Mouse (Mus musculus) liver, embryonic 14.5 days (tissue): ENCODE measurements around the gene St8sia1. TPM values are rescaled to one million over a fixed set of nuclear protein-coding genes. Genes with fewer than 3 reads are reported as not detected.

ENCODE experiments used
- ATAC-seq: fragments of 200-750 bp; cut with Nextera tagmentation; 2 replicates; pipeline ENCODE4 v1.8.0; 2017; ENCODE audit warnings: moderate number of reproducible peaks, mild to moderate bottlenecking, moderate library complexity; ENCODE audit not compliant: insufficient read depth
- DNase-seq, 3 experiments: peaks; one replicate each; pipeline ENCODE4 v3.0.0-alpha.2; 2012 to 2013; ENCODE audit warnings: low read depth in 3 of 3, low spot score in 3 of 3
- H3K27ac ChIP-seq: fragments of 300-500 bp; sonication (generic); 2 replicates; pipeline ENCODE4 v1.5.1; 2014; ENCODE audit warnings: moderate library complexity, mild to moderate bottlenecking, control low read depth, inconsistent platforms
- H3K27me3 ChIP-seq: fragments of 300-500 bp; sonication (generic); 2 replicates; pipeline ENCODE4 v1.6.1; 2014; ENCODE audit warnings: mild to moderate bottlenecking, low read length, moderate library complexity; ENCODE audit not compliant: control insufficient read depth, insufficient read depth
- H3K36me3 ChIP-seq: fragments of 300-500 bp; sonication (generic); replicated peaks from 2 replicates; pipeline ENCODE4 v1.6.1; 2014; ENCODE audit warnings: low read depth; ENCODE audit not compliant: control insufficient read depth, insufficient read depth
- H3K4me1 ChIP-seq, 2 experiments: fragments of 200-500 bp in 1 of 2; fragments of 300-500 bp in 1 of 2; sonication (generic) in 1 of 2; replicated peaks; 2 replicates each; pipeline ENCODE4 v1.6.1; 2012 to 2014; ENCODE audit warnings: antibody characterized with exemption in 1 of 2, inconsistent platforms in 1 of 2, low read length in 1 of 2; ENCODE audit not compliant: control insufficient read depth in 2 of 2, insufficient read depth in 2 of 2
- H3K4me2 ChIP-seq: fragments of 300-500 bp; sonication (generic); 2 replicates; pipeline ENCODE4 v1.6.1; 2014; ENCODE audit warnings: low read depth, mild to moderate bottlenecking, control low read depth, moderate library complexity
- H3K4me3 ChIP-seq, 2 experiments: fragments of 200-500 bp in 1 of 2; fragments of 300-500 bp in 1 of 2; sonication (generic) in 1 of 2; 2 replicates each; pipeline ENCODE4 v1.5.1; 2012 to 2014; ENCODE audit warnings: low read depth in 2 of 2, low read length in 2 of 2, mild to moderate bottlenecking in 2 of 2, control low read depth in 1 of 2, inconsistent platforms in 1 of 2, moderate library complexity in 1 of 2; ENCODE audit not compliant: insufficient read depth in 1 of 2
- H3K9ac ChIP-seq: fragments of 300-500 bp; sonication (generic); replicated peaks from 2 replicates; pipeline ENCODE4 v1.6.1; 2014; ENCODE audit warnings: mild to moderate bottlenecking, control low read depth, moderate library complexity
- H3K9me3 ChIP-seq: fragments of 300-500 bp; sonication (generic); 2 replicates; pipeline ENCODE4 v1.6.1; 2016; ENCODE audit warnings: low read length, mixed read lengths; ENCODE audit not compliant: control insufficient read depth
- CTCF ChIP-seq: IDR thresholded peaks from 2 replicates; pipeline ENCODE4 v1.5.1; 2016; ENCODE audit warnings: antibody characterized with exemption, low read depth, control low read depth
- EP300 ChIP-seq: IDR thresholded peaks from 2 replicates; pipeline ENCODE4 v1.6.1; 2016; ENCODE audit warnings: antibody characterized with exemption, low read depth
- WGBS: fragments of 180-500 bp; shearing (Covaris S2); extraction: QIAGEN DNeasy Blood & Tissue Kit; methylation state at CpG from one replicate; pipeline ENCODE4 v1.1.7; 2014; ENCODE audit not compliant: insufficient replicate concordance; 5-methylcytosine and 5-hydroxymethylcytosine counted together
- polyA plus RNA-seq, 2 experiments: library from polyadenylated mRNA; depleted of rRNA in 1 of 2; stranded (reverse) in 1 of 2; unstranded in 1 of 2; fragments of >200 nt; fragmentation: Nextera tagmentation in 1 of 2; extraction: Ambion mirVana in 1 of 2; gene quantifications; 2 replicates each; pipeline versions ENCODE4 v1.2.1 to v1.2.3; 2012 to 2014

The St8sia1 gene
- polyA plus RNA-seq, 2 experiments = 0.03 to 0.07 TPM

- Histone ChIP-seq H3K4me2 (no peak overlapping the region), H3K9me3 (no peaks in the 10 kb centered on the region), H3K4me3 (no peak overlapping the region), H3K27ac (no peak overlapping the region), H3K4me1 (peaks cover 0 to 11% of the 10 kb centered on the region in 2 experiments), H3K36me3 (no peaks in the 10 kb centered on the region), H3K9ac (no peak overlapping the region), H3K27me3 (no peaks in the 10 kb centered on the region)
- TF ChIP-seq EP300 (no peak), CTCF (no peak)
- DNase-seq (no peak), ATAC-seq (no peak)
- WGBS = 41% methylated on average over 7 of the region's 7 CpGs
Measured at GRCm38 (mm10) chr6:142951564-142952308, 12.5 kb downstream of the St8sia1 start.

DNA sequence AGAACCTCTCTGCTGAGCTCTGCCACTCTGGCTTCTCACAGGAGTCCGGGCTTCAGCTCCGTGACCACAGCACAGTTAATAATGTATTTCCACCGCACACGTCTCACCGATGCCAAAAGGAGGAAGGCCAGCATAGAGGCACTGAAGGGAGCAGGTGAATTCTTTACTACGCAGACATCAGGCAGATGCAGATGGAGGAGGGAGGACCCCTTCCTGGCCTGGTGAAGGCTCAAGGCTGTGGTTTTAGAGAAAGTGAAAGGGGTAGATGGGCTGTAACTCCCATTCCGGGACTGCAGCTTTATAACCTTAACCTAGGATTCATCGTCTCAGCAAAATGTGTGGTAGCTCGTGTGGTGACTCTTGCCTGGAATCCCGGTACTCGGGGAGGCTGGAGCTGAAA lies 13.9 kb downstream of the St8sia1 start:
- DNase-seq (no peak), ATAC-seq (no peak)
- H3K4me3 ChIP-seq = no peak overlapping the region
- H3K27me3 ChIP-seq = no peaks in the 10 kb centered on the region
- H3K27ac ChIP-seq = no peak overlapping the region
- no peak for TF ChIP-seq EP300
- 41% methylated on average over 11 of the region's 11 CpGs for WGBS
- no peaks in the 10 kb centered on the region for H3K36me3 ChIP-seq
- H3K4me2 ChIP-seq = no peak overlapping the region
- no peak overlapping the region for H3K9ac ChIP-seq
- H3K4me1 ChIP-seq = peaks cover 0 to 13% of the 10 kb centered on the region in 2 experiments
- no peaks in the 10 kb centered on the region for H3K9me3 ChIP-seq

DNA sequence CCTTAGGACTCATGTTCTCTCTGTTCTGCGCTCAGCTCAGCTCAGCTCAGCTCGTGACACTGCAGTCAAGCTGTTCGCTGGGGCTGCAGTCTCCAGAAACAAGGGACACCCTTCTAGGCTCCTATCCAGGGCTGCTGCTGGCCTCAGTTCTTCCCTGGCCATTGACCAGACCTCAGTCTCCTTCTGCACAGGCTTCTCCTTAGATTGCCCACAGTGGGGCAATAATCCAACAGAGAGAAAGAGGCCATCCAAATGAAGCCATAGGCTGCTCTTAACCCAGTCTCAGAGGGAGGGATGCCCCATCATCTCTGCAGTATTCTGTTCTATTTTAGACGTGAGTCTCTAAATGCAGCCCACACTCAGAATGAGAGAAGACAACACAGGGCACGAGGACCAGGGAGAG lies 15.3 kb downstream of the St8sia1 start:
- no peak for ATAC-seq

DNA sequence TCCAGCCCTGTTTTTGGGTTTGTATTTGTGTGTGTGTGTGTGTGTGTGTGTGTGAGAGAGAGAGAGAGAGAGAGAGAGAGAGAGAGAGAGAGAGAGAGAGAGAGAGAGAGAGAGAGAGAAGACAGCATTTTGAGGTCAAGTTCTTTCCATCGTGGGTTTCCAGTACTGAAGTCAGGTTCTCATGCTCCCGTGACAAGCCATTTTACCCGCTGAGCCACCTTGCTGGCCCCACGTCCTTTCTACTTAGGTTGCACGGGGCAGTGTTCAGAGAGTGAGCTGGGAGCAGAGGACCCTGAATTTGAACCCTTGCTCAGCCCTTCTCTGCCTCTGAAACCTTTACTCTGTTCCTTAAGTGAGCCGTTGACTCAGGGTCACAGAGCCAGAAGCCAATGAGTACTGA lies 17.2 kb downstream of the St8sia1 start:
- H3K27ac ChIP-seq = no peak overlapping the region
- no peak overlapping the region for H3K4me2 ChIP-seq
- H3K4me3 ChIP-seq = no peak overlapping the region
- no peak for DNase-seq
- no peaks in the 10 kb centered on the region for H3K27me3 ChIP-seq
- peaks cover 0 to 10% of the 10 kb centered on the region in 2 experiments; a peak in 1 of 4 replicates for H3K4me1 ChIP-seq
- no peaks in the 10 kb centered on the region for H3K36me3 ChIP-seq
- H3K9ac ChIP-seq = no peak overlapping the region
- H3K9me3 ChIP-seq = no peaks in the 10 kb centered on the region
- 46% methylated on average over 6 of the region's 6 CpGs for WGBS
- ATAC-seq = no peak
- TF ChIP-seq EP300 (no peak), CTCF (no peak)

More for the DNA sequence above, 15.3 kb downstream of the St8sia1 start:
- TF ChIP-seq EP300 (no peak), CTCF (no peak)
- DNase-seq = no peak
- H3K4me3 ChIP-seq = no peak overlapping the region
- H3K9ac ChIP-seq = no peak overlapping the region
- H3K36me3 ChIP-seq = no peaks in the 10 kb centered on the region
- WGBS = 55% methylated on average over 5 of the region's 5 CpGs
- H3K4me1 ChIP-seq = peaks cover 0 to 10% of the 10 kb centered on the region in 2 experiments; a peak in 1 of 4 replicates
- H3K27ac ChIP-seq = no peak overlapping the region
- H3K27me3 ChIP-seq = no peaks in the 10 kb centered on the region
- H3K9me3 ChIP-seq = no peaks in the 10 kb centered on the region
- no peak overlapping the region for H3K4me2 ChIP-seq

- no peak for ATAC-seq
- no peak overlapping the region for H3K4me3 ChIP-seq
- H3K27me3 ChIP-seq = no peaks in the 10 kb centered on the region
- DNase-seq = no peak
- WGBS = 57% methylated on average over 8 of the region's 8 CpGs
- H3K27ac ChIP-seq = no peak overlapping the region
- peaks cover 0 to 12% of the 10 kb centered on the region in 2 experiments; a peak in 2 of 4 replicates for H3K4me1 ChIP-seq
- no peak overlapping the region for H3K9ac ChIP-seq
- H3K36me3 ChIP-seq = no peaks in the 10 kb centered on the region
- no peaks in the 10 kb centered on the region for H3K9me3 ChIP-seq
- no peak overlapping the region for H3K4me2 ChIP-seq
- no peak for TF ChIP-seq CTCF
- TF ChIP-seq EP300 = no peak
Measured at GRCm38 (mm10) chr6:142946069-142946871, 18.0 kb downstream of the St8sia1 start.
